Mouse (Mus musculus) stomach, postnatal 0 days (tissue): ENCODE data around the gene Fam83g. TPM values are rescaled to one million over a fixed set of nuclear protein-coding genes. Genes with fewer than 3 reads are reported as not detected.

Experiments
- ATAC-seq: fragments of 200-750 bp; cut with Nextera tagmentation; 2 replicates; pipeline ENCODE4 v1.8.0; 2017; ENCODE audit not compliant: low FRiP score, low TSS enrichment
- DNase-seq: peaks from one replicate; pipeline ENCODE4 v3.0.0-alpha.2; 2016; ENCODE audit warnings: low spot score
- H3K27ac ChIP-seq: fragments of 300-500 bp; sonication (generic); replicated peaks from 2 replicates; pipeline ENCODE4 v1.5.1; 2014; ENCODE audit warnings: mild to moderate bottlenecking, control low read depth
- H3K27me3 ChIP-seq: fragments of 300-500 bp; sonication (generic); 2 replicates; pipeline ENCODE4 v1.6.1; 2014; ENCODE audit warnings: low read length; ENCODE audit not compliant: control insufficient read depth, insufficient read depth
- H3K36me3 ChIP-seq: fragments of 300-500 bp; sonication (generic); 2 replicates; pipeline ENCODE4 v1.6.1; 2014; ENCODE audit warnings: low read length, mixed read lengths; ENCODE audit not compliant: control insufficient read depth, insufficient read depth
- H3K4me1 ChIP-seq: fragments of 300-500 bp; sonication (generic); replicated peaks from 2 replicates; pipeline ENCODE4 v1.6.1; 2014; ENCODE audit warnings: antibody characterized with exemption; ENCODE audit not compliant: control insufficient read depth, insufficient read depth
- H3K4me2 ChIP-seq: fragments of 300-500 bp; sonication (generic); replicated peaks from 2 replicates; pipeline ENCODE4 v1.6.1; 2014; ENCODE audit warnings: low read depth, mild to moderate bottlenecking, control low read depth, moderate library complexity
- H3K4me3 ChIP-seq: fragments of 300-500 bp; sonication (generic); 2 replicates; pipeline ENCODE4 v1.5.1; 2014; ENCODE audit warnings: low read depth, low read length, control low read depth
- H3K9ac ChIP-seq: fragments of 300-500 bp; sonication (generic); 2 replicates; pipeline ENCODE4 v1.6.1; 2014; ENCODE audit warnings: mild to moderate bottlenecking, low read length, control low read depth, mixed read lengths
- H3K9me3 ChIP-seq: fragments of 300-500 bp; sonication (generic); 2 replicates; pipeline ENCODE4 v1.6.1; 2016; ENCODE audit warnings: low read length; ENCODE audit not compliant: control insufficient read depth
- CTCF ChIP-seq: IDR thresholded peaks from 2 replicates; pipeline ENCODE4 v1.5.1; 2016; ENCODE audit warnings: antibody characterized with exemption, low read depth, mild to moderate bottlenecking, moderate library complexity
- EP300 ChIP-seq: optimal IDR thresholded peaks from 2 replicates; pipeline ENCODE3; 2016; ENCODE audit warnings: antibody characterized with exemption
- WGBS: fragments of 180-500 bp; shearing (Covaris S2); extraction: QIAGEN DNeasy Blood & Tissue Kit; methylation state at CpG from one replicate; pipeline ENCODE4 v1.1.7; 2014; 5-methylcytosine and 5-hydroxymethylcytosine counted together
- polyA plus RNA-seq: library from polyadenylated mRNA; unstranded; fragments of >200 nt; fragmentation: Nextera tagmentation; extraction: Ambion mirVana; gene quantifications from 2 replicates; pipeline ENCODE4 v1.2.1, GENCODE M21; 2015

Fam83g gene
- polyA plus RNA-seq, 1 experiment from 2014 or later, result 4.5 TPM

DNA sequence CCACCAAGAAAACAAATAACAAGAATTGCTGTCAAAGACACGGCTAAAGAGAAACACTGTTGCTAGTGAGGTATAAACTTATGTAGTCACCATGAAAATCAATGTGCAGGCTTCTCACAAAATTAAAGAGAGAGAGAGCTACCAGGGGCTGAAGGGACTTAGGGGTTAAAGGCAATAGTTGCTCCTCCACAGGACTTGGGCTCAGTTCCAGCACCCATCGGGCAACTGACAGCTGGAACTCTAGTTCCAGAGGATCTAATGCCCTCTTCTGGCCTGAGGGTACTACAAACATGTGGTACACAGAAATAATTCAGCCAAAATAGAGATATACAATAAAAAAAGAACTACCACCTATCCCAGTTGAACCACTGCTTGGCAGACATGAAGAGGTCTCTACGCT, 63.3 kb downstream of the Fam83g start:
- H3K27ac ChIP-seq, result no peak overlapping the region
- TF ChIP-seq EP300, result no peak
- no peak for TF ChIP-seq CTCF
- DNase-seq (no peak), ATAC-seq (no peak)
- H3K9ac ChIP-seq, result no peak overlapping the region
- H3K4me1 ChIP-seq, result no peaks in the 10 kb centered on the region
- H3K36me3 ChIP-seq, result peaks cover 8% of the 10 kb centered on the region
- no peak overlapping the region for H3K4me3 ChIP-seq
- H3K27me3 ChIP-seq, result no peaks in the 10 kb centered on the region
- no peak overlapping the region for H3K4me2 ChIP-seq
- WGBS, result 46% methylated on average over 3 of the region's 3 CpGs
- no peaks in the 10 kb centered on the region for H3K9me3 ChIP-seq

DNA sequence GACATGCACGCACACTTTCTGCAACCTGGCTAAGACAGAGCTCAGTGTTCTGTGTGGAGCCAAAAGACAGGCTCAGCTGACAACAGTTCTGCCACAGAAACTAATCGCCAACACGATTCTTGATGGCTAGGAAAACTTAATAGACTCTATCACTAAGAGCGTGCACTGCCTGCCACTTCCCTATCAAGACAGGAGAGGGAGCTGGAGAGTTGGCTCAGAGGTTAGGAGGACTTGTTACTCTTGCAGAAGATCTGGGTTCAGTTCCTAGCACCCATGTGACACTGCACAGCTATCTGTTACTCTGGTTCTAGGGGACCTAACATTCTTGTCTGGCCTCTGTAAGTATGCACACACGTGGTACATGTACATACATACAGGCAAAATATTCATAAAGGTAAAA, 67.7 kb downstream of the Fam83g start:
- Histone ChIP-seq H3K36me3 (peaks cover 9% of the 10 kb centered on the region), H3K4me1 (no peaks in the 10 kb centered on the region), H3K27ac (no peak overlapping the region), H3K4me3 (no peak overlapping the region), H3K9ac (no peak overlapping the region), H3K4me2 (no peak overlapping the region), H3K27me3 (no peaks in the 10 kb centered on the region), H3K9me3 (no peaks in the 10 kb centered on the region)
- ATAC-seq (no peak), DNase-seq (no peak)
- WGBS, result 79% methylated on average over 5 of the region's 5 CpGs
- TF ChIP-seq CTCF (peak; percentile 70), EP300 (no peak)

DNA sequence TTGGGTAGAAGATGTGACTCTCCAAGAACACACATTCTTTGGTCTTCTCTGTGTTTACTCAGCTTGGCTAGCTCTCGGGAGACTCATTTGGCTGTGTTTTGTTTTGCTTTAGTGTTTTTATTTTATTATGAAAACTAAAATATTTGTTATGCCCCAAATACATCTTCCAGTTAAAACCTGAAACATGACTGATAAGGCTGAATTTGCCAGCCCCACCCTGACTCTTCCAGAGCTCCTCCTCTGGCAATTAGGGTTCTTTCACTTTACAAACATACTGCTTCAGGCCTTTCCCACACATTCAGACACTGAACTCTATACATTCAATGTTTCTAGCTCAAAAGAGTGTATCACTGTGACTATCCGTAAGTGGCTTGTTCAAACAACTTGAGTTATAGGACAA, 73.3 kb downstream of the Fam83g start:
- H3K4me1 ChIP-seq, result no peaks in the 10 kb centered on the region

More for the DNA sequence above, 73.3 kb downstream of the Fam83g start:
- Histone ChIP-seq H3K9me3 (no peaks in the 10 kb centered on the region), H3K4me2 (no peak overlapping the region), H3K4me3 (no peak overlapping the region), H3K27me3 (no peaks in the 10 kb centered on the region), H3K9ac (no peak overlapping the region), H3K36me3 (peaks cover 3% of the 10 kb centered on the region; the same call in 1 of the 2 replicates), H3K27ac (no peak overlapping the region)
- ATAC-seq (no peak), DNase-seq (no peak)
- TF ChIP-seq CTCF (no peak), EP300 (no peak)
- 62% methylated on average over 2 of the region's 2 CpGs for WGBS

Other genes starting within 250 kb of the Fam83g start
- 0.84 and 1.3 TPM in 2 replicates for gene Rnf112, start 230.0 kb upstream of the Fam83g start, polyA plus RNA-seq
- gene Mfap4, start 198.7 kb upstream of the Fam83g start, polyA plus RNA-seq, result 174 and 184 TPM in 2 replicates
- gene Mapk7, start 189.7 kb upstream of the Fam83g start, polyA plus RNA-seq, result 14.5 and 15.4 TPM in 2 replicates
- 11.3 and 11.9 TPM in 2 replicates for gene B9d1, start 178.9 kb upstream of the Fam83g start, polyA plus RNA-seq
- gene Epn2, start 104.4 kb upstream of the Fam83g start, polyA plus RNA-seq, result 15.8 and 17.8 TPM in 2 replicates
- 4.6 and 4.9 TPM in 2 replicates for gene Grap, start 30.8 kb upstream of the Fam83g start, polyA plus RNA-seq
- 0.07 TPM in 1 of 2 replicates, not detected in the other for gene Slc5a10, start 36.7 kb downstream of the Fam83g start, polyA plus RNA-seq
- 17.4 and 17.8 TPM in 2 replicates for gene Prpsap2, start 78.0 kb downstream of the Fam83g start, polyA plus RNA-seq
- gene Ulk2, start 171.0 kb downstream of the Fam83g start, polyA plus RNA-seq, result 4.9 and 5.5 TPM in 2 replicates
- gene Akap10, start 246.2 kb downstream of the Fam83g start, polyA plus RNA-seq, result 7.1 and 8.1 TPM in 2 replicates